Mouse (Mus musculus): ENCODE measurements around the gene Appbp2.

DNA sequence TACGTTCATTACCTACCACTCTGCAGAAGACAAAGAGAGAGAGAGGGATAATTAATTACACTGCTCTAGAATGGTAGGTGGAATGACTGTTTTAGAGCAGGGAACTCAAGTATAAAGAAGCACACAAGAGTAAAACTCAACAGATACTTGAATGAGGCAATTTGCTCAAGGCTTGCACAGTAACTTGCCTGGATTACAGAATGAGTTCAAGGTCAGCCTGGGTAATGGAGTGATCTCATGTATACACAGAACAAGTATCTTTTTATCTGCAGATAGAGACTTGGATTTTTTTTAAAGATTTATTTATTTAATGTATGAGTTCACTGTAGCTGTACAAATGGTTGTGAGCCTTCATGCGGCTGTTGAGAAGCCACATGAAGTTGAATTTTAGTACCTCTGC, 23.8 kb downstream of the Appbp2 start:
- TF ChIP-seq CTCF (conservative IDR thresholded peaks at IDR 0.05; ENCODE audit: low read length) = no peak
- no peak for TF ChIP-seq NANOG (IDR thresholded peaks at IDR 0.05; ENCODE audit: borderline replicate concordance, low read length)

All from E14TG2a.4 (cell line).